Mouse (Mus musculus) liver, embryonic 11.5 days (tissue): Measurements from ENCODE around the gene Mad1l1. TPM values are rescaled to one million over a fixed set of nuclear protein-coding genes. Genes with fewer than 3 reads are reported as not detected.

Source experiments
- ATAC-seq: fragments of 200-750 bp; cut with Nextera tagmentation; replicated peaks from 2 replicates; pipeline ENCODE4 v1.8.0; 2017; ENCODE audit warnings: moderate number of reproducible peaks, mild to moderate bottlenecking, moderate TSS enrichment, moderate library complexity; ENCODE audit not compliant: low FRiP score
- DNase-seq: peaks from one replicate; pipeline ENCODE4 v3.0.0-alpha.2; 2017; ENCODE audit warnings: low spot score
- H3K27ac ChIP-seq: fragments of 300-500 bp; sonication (generic); 2 replicates; pipeline ENCODE4 v1.5.1; 2014; ENCODE audit warnings: mild to moderate bottlenecking, low read depth, low read length, control low read depth
- H3K27me3 ChIP-seq: fragments of 300-500 bp; sonication (generic); replicated peaks from 2 replicates; pipeline ENCODE4 v1.6.1; 2014; ENCODE audit warnings: low read length, mixed read lengths; ENCODE audit not compliant: control insufficient read depth, insufficient read depth
- H3K36me3 ChIP-seq: fragments of 300-500 bp; sonication (generic); 2 replicates; pipeline ENCODE4 v1.6.1; 2014; ENCODE audit warnings: mild to moderate bottlenecking, low read length, moderate library complexity, mixed read lengths; ENCODE audit not compliant: control insufficient read depth, insufficient read depth
- H3K4me1 ChIP-seq: fragments of 300-500 bp; sonication (generic); replicated peaks from 2 replicates; pipeline ENCODE4 v1.6.1; 2014; ENCODE audit warnings: low read length, mixed read lengths; ENCODE audit not compliant: control insufficient read depth, insufficient read depth
- H3K4me2 ChIP-seq: fragments of 300-500 bp; sonication (generic); 2 replicates; pipeline ENCODE4 v1.6.1; 2014; ENCODE audit warnings: mild to moderate bottlenecking, control low read depth, moderate library complexity
- H3K4me3 ChIP-seq: fragments of 300-500 bp; sonication (generic); 2 replicates; pipeline ENCODE4 v1.5.1; 2014; ENCODE audit warnings: low read depth, low read length, control low read depth
- H3K9ac ChIP-seq: fragments of 300-500 bp; sonication (generic); 2 replicates; pipeline ENCODE4 v1.6.1; 2014; ENCODE audit warnings: low read depth, low read length, control low read depth
- H3K9me3 ChIP-seq: fragments of 300-500 bp; sonication (generic); 2 replicates; pipeline ENCODE4 v1.6.1; 2016; ENCODE audit warnings: low read length, inconsistent platforms, mixed read lengths; ENCODE audit not compliant: control insufficient read depth
- WGBS: fragments of 180-500 bp; shearing (Covaris S2); extraction: QIAGEN DNeasy Blood & Tissue Kit; methylation state at CpG from one replicate; pipeline ENCODE4 v1.1.7; 2014; 5-methylcytosine and 5-hydroxymethylcytosine counted together
- polyA plus RNA-seq: library from polyadenylated mRNA; unstranded; fragments of >200 nt; fragmentation: Nextera tagmentation; extraction: Ambion mirVana; gene quantifications from 2 replicates; pipeline ENCODE4 v1.2.1, GENCODE M21; 2014

Gene Mad1l1
- polyA plus RNA-seq, 1 experiment from 2014 or later: 43.0 TPM

DNA sequence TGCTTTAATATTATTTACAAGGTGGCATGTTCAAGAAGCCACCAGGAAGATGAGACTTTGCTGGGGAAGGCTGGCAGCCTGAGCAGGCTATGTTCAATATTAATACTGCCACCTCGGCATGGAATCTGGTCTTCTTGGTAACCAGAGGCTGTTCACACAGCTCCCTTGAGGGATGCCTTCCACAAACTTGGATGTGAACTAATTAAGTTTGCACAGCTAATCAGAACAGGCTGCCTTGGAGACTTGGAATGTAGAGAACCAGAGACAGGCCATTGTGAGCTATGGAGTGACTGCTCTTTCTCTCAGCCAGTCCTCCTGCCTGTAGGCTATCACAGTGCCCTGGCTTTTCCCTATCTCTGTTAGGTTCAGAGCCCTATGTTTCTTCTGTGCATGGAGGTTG is 278.4 kb downstream of the Mad1l1 start:
- WGBS: 71% methylated on average over 1 of the region's 1 CpGs
- ATAC-seq (no peak), DNase-seq (no peak)
- H3K36me3 ChIP-seq: no peaks in the 10 kb centered on the region
- no peak overlapping the region for H3K4me2 ChIP-seq
- no peaks in the 10 kb centered on the region for H3K27me3 ChIP-seq
- H3K4me1 ChIP-seq: peaks cover 6% of the 10 kb centered on the region; the same call in 1 of the 2 replicates
- H3K9ac ChIP-seq: no peak overlapping the region
- no peak overlapping the region for H3K4me3 ChIP-seq
- no peaks in the 10 kb centered on the region for H3K9me3 ChIP-seq
- no peak overlapping the region for H3K27ac ChIP-seq

DNA sequence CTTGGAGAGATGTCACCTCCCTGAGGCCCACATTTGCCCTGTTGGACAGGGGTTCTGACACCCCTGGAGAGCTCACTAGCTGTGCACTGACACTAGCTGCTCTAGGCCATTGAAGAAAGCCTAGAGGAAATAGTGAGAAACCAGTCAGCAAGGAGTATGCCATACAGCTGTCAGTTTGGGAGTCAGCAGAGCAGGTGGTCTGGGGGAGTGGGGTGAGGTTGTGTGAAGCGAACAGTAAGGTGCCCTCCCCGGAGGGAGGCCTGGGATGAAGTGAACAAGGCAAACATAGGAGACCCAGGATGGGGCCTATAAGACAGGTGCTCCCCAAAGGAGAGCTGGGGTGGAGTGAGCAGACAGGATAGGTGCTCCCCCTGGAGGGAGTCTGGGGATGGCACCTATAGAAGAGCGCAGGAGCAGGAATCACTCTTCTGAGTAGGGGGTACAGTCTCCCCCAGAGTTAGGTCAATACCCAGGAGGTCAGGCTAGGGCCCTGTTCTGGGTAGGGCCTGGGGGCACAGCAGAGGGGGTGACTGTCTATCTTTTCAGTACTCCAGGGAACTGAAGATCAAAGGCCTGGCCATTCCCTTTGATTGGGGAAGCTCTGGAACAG is 279.2 kb downstream of the Mad1l1 start:
- Histone ChIP-seq H3K9me3 (no peaks in the 10 kb centered on the region), H3K4me2 (no peak overlapping the region), H3K9ac (no peak overlapping the region), H3K27me3 (no peaks in the 10 kb centered on the region), H3K4me3 (no peak overlapping the region), H3K27ac (no peak overlapping the region), H3K36me3 (no peaks in the 10 kb centered on the region), H3K4me1 (peaks cover 3% of the 10 kb centered on the region; the same call in 1 of the 2 replicates)
- no peak for DNase-seq
- ATAC-seq: peak; percentile 57; the same call in 1 of the 2 replicates
- 74% methylated on average over 3 of the region's 3 CpGs for WGBS

DNA sequence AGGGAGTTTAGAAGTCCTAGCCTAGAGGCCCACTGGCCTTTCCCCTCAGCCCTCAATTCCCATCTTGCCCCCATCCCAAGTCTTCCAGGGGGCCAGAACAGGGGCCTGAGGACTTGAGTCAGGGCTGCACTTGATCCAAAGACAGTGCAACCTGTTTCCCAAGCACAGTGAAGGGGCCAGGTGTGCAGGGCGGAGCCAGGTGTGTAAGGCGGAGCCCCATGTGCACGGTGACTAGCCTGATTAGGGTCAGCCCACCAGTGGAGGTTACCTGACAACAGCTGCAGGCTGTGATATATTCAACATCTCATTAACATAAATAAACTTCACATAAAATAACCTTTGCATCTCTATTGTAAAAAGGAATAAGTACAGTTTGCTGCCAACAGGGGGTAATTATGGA is 280.3 kb downstream of the Mad1l1 start:
- H3K9me3 ChIP-seq: no peaks in the 10 kb centered on the region
- H3K4me2 ChIP-seq: no peak overlapping the region
- H3K9ac ChIP-seq: no peak overlapping the region
- no peaks in the 10 kb centered on the region for H3K36me3 ChIP-seq
- ATAC-seq: no peak
- H3K27me3 ChIP-seq: no peaks in the 10 kb centered on the region
- H3K4me1 ChIP-seq: peaks cover 3% of the 10 kb centered on the region; the same call in 1 of the 2 replicates
- H3K4me3 ChIP-seq: no peak overlapping the region
- no peak overlapping the region for H3K27ac ChIP-seq
- no peak for DNase-seq
- 80% methylated on average over 3 of the region's 3 CpGs for WGBS

DNA sequence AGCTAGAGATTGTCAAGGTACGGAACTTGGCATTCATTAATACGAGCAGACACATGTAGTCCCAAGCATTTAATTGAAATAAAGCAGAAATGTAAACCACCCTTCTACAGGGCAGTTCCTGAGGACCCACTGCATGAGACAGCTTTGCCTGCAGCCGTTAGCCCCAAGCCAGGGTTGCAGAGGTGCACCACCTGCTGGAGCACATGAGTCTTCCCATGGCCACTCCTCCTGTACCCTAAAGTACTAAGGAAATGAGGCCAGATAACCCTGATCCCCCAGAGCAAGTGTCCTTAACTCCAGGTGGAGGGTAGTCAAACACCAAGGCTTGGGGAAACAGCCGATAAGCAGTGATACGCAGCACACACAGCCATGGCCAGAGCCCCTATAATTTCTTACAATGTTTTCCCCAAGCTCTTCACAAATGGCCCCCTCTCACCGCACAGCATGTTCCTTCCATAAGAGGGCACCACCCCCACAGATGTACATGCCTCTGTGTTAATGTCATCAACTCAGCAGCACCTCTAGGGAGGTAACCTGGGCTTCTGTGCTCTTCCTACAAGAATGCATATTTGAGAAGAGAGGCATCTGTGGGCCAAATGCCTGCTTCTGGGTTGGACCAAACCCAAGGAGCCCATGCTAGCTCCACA is 283.6 kb downstream of the Mad1l1 start:
- ATAC-seq (no peak), DNase-seq (no peak)
- WGBS: 85% methylated on average over 6 of the region's 6 CpGs
- no peak overlapping the region for H3K27ac ChIP-seq
- no peak overlapping the region for H3K9ac ChIP-seq
- no peaks in the 10 kb centered on the region for H3K36me3 ChIP-seq
- no peaks in the 10 kb centered on the region for H3K27me3 ChIP-seq
- H3K4me3 ChIP-seq: no peak overlapping the region
- H3K9me3 ChIP-seq: no peaks in the 10 kb centered on the region
- peaks cover 12% of the 10 kb centered on the region for H3K4me1 ChIP-seq
- no peak overlapping the region for H3K4me2 ChIP-seq

DNA sequence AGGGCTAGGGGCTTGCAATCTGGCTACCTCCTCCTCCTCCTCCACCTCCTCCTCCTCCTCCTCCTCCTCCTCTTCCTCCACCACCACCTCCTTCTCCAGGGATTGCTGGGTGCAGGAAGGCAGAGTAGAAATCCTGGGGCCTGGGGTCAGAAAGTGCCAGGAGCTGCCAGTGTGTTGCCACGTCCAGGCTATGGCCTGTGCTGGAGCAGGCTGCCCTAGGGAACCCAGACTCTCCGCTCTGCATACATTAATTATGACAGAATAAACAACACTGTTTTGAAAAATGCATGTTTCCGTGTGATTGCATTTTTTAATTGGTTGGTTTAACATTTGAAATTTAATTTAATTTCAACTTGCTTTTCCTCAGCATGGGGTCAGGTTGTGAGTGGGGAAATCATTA is 285.7 kb downstream of the Mad1l1 start:
- peaks cover 12% of the 10 kb centered on the region for H3K4me1 ChIP-seq
- H3K36me3 ChIP-seq: no peaks in the 10 kb centered on the region
- DNase-seq: no peak
- no peaks in the 10 kb centered on the region for H3K9me3 ChIP-seq
- H3K4me2 ChIP-seq: no peak overlapping the region
- WGBS: 78% methylated on average over 3 of the region's 3 CpGs
- H3K4me3 ChIP-seq: no peak overlapping the region
- no peak overlapping the region for H3K27ac ChIP-seq
- no peaks in the 10 kb centered on the region for H3K27me3 ChIP-seq
- no peak for ATAC-seq
- no peak overlapping the region for H3K9ac ChIP-seq

DNA sequence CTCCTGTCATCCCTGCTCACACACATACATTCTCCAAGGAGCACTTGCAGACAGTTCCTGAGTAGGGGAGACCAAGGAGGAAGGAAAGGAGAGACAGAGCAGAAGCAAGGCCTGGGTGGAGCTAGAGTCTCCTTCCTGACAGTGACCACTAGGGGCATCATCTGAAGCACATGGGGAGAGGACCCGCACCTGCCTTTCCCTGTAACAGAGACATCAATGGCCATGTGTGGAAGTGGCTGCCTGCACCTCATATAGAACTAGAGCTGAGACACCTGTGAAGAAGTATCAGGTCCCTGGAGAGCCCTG is 286.4 kb downstream of the Mad1l1 start:
- H3K9me3 ChIP-seq: no peaks in the 10 kb centered on the region
- H3K4me3 ChIP-seq: no peak overlapping the region
- no peaks in the 10 kb centered on the region for H3K36me3 ChIP-seq
- no peaks in the 10 kb centered on the region for H3K27me3 ChIP-seq
- H3K4me2 ChIP-seq: no peak overlapping the region
- ATAC-seq: peak; percentile 42
- H3K27ac ChIP-seq: no peak overlapping the region
- H3K9ac ChIP-seq: no peak overlapping the region
- no peak for DNase-seq
- H3K4me1 ChIP-seq: peaks cover 12% of the 10 kb centered on the region
- WGBS: 45% methylated on average over 1 of the region's 1 CpGs

DNA sequence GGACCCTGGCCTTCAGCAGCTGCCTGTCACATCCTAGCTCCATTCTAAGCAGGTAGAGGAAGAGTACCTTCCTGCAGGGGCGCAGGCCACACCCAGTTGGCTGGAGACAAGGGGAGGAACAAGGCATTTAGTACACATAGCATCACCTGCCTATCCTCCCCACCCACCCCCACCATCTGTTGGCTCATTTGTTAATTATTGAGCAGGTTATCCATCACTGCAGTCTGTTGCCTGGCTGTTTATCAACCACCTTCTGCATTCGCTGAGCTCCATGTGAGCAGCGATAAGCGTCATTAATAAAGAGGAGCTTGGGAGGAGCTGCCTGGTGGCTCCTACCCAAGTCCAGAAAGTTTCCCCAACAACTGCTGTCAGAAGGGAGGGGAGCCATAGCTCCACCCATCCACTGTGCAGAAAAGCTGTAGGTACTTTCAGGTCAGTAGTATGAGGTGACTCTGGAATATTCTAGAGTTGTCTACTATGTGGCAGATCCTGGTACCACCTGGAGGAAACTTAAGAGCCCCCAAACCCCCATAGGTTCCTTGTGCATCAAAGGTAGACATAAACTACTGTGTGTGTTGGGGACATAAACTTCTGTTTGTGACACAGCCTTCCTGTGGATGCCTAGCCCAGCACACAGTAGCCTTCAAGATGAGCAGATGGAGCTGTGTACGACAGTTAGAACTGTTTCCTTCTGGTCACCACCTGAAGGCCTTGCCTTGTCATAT is 286.9 kb downstream of the Mad1l1 start:
- WGBS: 77% methylated on average over 5 of the region's 5 CpGs
- Histone ChIP-seq H3K9me3 (no peaks in the 10 kb centered on the region), H3K9ac (no peak overlapping the region), H3K27ac (no peak overlapping the region), H3K27me3 (no peaks in the 10 kb centered on the region), H3K36me3 (no peaks in the 10 kb centered on the region), H3K4me1 (peaks cover 12% of the 10 kb centered on the region), H3K4me2 (no peak overlapping the region), H3K4me3 (no peak overlapping the region)
- DNase-seq: no peak
- ATAC-seq: peak; percentile 85

DNA sequence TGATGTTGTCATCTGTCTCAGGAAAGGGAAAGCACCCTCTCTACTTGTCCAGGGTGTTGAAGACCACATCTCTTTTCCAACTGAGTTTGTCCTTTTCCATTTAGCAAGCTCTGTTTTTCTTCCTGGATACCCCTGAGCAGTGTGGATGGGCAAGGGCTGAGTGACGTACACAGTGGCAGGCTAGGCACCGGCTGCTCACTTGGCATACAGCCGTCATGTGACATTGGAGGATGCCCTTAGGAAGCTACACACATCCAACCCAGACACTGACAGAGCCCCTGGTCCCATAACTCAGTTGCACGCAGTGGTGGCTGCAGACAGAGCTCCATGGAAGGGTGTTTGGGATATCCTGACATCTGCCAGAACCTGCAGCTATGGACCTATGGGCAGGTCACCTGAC is 295.0 kb downstream of the Mad1l1 start:
- Histone ChIP-seq H3K4me2 (no peak overlapping the region), H3K36me3 (no peaks in the 10 kb centered on the region; the same call in 1 of the 2 replicates), H3K27me3 (no peaks in the 10 kb centered on the region), H3K27ac (no peak overlapping the region), H3K4me1 (no peaks in the 10 kb centered on the region), H3K9ac (no peak overlapping the region), H3K9me3 (no peaks in the 10 kb centered on the region), H3K4me3 (no peak overlapping the region)
- no peak for ATAC-seq
- no peak for DNase-seq
- 92% methylated on average over 4 of the region's 4 CpGs for WGBS

DNA sequence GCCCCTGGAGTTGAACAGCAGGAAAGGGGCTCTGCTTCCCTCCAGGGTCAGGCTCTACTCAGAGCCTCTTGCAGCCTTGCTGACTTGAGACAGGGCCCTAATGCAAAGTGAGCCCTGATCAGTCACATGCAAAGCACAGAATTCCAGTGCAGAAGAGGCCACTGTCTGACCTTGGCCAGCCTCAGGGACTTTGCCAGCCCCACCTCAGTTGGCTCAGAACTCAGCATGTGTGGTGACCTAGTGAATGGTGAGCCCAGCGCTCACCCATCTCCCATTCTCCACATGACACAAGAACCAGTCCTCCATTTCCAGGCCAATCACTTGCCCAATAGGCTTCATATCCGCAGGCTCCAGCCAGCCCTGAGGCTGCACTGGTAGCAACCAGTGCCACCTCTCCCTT is 296.1 kb downstream of the Mad1l1 start:
- no peak for ATAC-seq
- H3K4me2 ChIP-seq: no peak overlapping the region
- no peak overlapping the region for H3K9ac ChIP-seq
- 95% methylated on average over 2 of the region's 2 CpGs for WGBS
- DNase-seq: no peak
- H3K36me3 ChIP-seq: no peaks in the 10 kb centered on the region; the same call in 1 of the 2 replicates
- no peak overlapping the region for H3K4me3 ChIP-seq
- H3K27me3 ChIP-seq: no peaks in the 10 kb centered on the region
- H3K9me3 ChIP-seq: no peaks in the 10 kb centered on the region
- no peak overlapping the region for H3K27ac ChIP-seq
- H3K4me1 ChIP-seq: no peaks in the 10 kb centered on the region
